Mouse (Mus musculus) hindbrain, embryonic 10.5 days (tissue): ENCODE results near the gene Keap1. TPM values are rescaled to one million over a fixed set of nuclear protein-coding genes. Genes with fewer than 3 reads are reported as not detected.

Experiments
- DNase-seq: peaks from one replicate; pipeline ENCODE4 v3.0.0-alpha.2; 2017; ENCODE audit warnings: low spot score
- H3K27ac ChIP-seq: fragments of 300-500 bp; sonication (generic); 2 replicates; pipeline ENCODE4 v1.5.1; 2016; ENCODE audit warnings: mild to moderate bottlenecking, moderate library complexity
- H3K27me3 ChIP-seq: fragments of 300-500 bp; sonication (generic); 2 replicates; pipeline ENCODE4 v1.6.1; 2016; ENCODE audit warnings: mild to moderate bottlenecking; ENCODE audit not compliant: poor library complexity, insufficient read depth, severe bottlenecking
- H3K36me3 ChIP-seq: fragments of 300-500 bp; sonication (generic); 2 replicates; pipeline ENCODE4 v1.6.1; 2016; ENCODE audit warnings: mild to moderate bottlenecking, moderate library complexity
- H3K4me1 ChIP-seq: fragments of 300-500 bp; sonication (generic); replicated peaks from 2 replicates; pipeline ENCODE4 v1.6.1; 2016; ENCODE audit warnings: mild to moderate bottlenecking
- H3K4me3 ChIP-seq: fragments of 300-500 bp; sonication (generic); 2 replicates; pipeline ENCODE4 v1.5.1; 2016; ENCODE audit warnings: mild to moderate bottlenecking, moderate library complexity
- H3K9me3 ChIP-seq: fragments of 300-500 bp; sonication (generic); 2 replicates; pipeline ENCODE4 v1.6.1; 2016; ENCODE audit warnings: mild to moderate bottlenecking, moderate library complexity
- WGBS: fragments of 180-500 bp; shearing (Covaris S2); methylation state at CpG from one replicate; pipeline ENCODE4 v1.1.7; 2016; 5-methylcytosine and 5-hydroxymethylcytosine counted together
- polyA plus RNA-seq: library from polyadenylated mRNA; unstranded; fragments of >200 nt; fragmentation: Nextera tagmentation; extraction: Ambion mirVana; gene quantifications from 2 replicates; pipeline ENCODE4 v1.2.1, GENCODE M21; 2016

The Keap1 gene
- polyA plus RNA-seq, 1 experiment from 2014 or later, result 50.0 TPM

- peaks cover 66% of the 10 kb centered on the region for H3K27me3 ChIP-seq
- no peaks in the 10 kb centered on the region for H3K9me3 ChIP-seq
- no peak overlapping the region for H3K27ac ChIP-seq
- H3K4me1 ChIP-seq, result peaks cover 19% of the 10 kb centered on the region
- no peak overlapping the region for H3K4me3 ChIP-seq
- H3K36me3 ChIP-seq, result no peaks in the 10 kb centered on the region
- 58% methylated on average over 13 of the region's 13 CpGs for WGBS
- no peak for DNase-seq
Observed at GRCm38 (mm10) chr9:21251116-21251735, 12.1 kb upstream of the Keap1 start.

- Histone ChIP-seq H3K9me3 (no peaks in the 10 kb centered on the region), H3K4me3 (no peak overlapping the region), H3K27ac (no peak overlapping the region), H3K27me3 (peaks cover 73% of the 10 kb centered on the region), H3K4me1 (peaks cover 19% of the 10 kb centered on the region), H3K36me3 (no peaks in the 10 kb centered on the region)
- no peak for DNase-seq
- 67% methylated on average over 2 of the region's 2 CpGs for WGBS
Observed at GRCm38 (mm10) chr9:21250509-21250908, 11.3 kb upstream of the Keap1 start.

DNA sequence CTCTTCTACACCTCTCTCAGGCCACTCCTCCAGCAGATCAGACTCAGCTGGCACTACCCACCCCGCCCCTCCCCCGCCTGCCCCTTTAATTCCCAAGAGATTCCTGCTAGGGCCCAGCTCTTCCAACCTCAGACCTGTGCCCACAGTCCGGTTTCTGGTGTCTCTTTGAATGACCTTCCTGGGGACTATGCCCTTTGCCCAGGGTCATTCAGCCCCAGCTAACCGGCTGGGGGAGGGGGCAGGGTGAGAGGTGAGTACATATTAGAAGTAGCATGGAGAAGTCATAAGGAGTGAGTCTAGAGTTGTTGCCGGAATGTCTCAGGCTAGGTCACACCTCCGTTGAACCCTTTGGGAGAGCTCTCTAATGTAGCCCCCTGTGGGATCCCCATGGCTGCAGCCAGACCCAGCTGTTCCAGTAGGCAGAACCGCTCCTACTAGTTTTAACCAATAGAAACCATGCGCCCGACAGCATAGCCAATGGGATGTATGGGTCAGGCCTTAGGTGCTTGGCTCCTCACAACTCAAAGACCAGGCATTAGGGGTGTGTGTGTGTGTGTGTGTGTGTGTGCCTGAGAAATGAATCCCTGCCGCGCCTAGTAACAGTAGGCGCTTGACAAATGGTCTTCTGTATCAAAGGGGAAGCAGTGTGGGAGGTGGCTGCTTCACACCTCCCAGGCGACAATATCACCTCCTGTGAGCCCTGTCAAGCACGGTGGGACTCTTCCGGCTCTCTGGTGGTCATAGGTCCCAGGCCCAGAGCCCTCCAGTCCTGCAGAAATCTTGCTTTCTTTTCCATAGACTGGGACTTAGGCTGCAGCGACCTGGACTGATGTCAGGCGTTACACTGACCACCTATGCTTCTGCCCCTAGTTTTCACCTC is 10.7 kb upstream of the Keap1 start:
- H3K36me3 ChIP-seq, result no peaks in the 10 kb centered on the region
- H3K27me3 ChIP-seq, result peaks cover 80% of the 10 kb centered on the region
- no peak overlapping the region for H3K27ac ChIP-seq
- no peaks in the 10 kb centered on the region for H3K9me3 ChIP-seq
- 34% methylated on average over 17 of the region's 17 CpGs for WGBS
- H3K4me3 ChIP-seq, result no peak overlapping the region
- H3K4me1 ChIP-seq, result peaks cover 23% of the 10 kb centered on the region
- DNase-seq, result no peak

- H3K27ac ChIP-seq, result no peak within 1 kb of the TSS
- H3K27me3 ChIP-seq, result peaks cover 95% of the 10 kb centered on the region
- peak within 1 kb of the TSS; percentile 34 for H3K4me3 ChIP-seq
- peak; percentile 29 for DNase-seq
- H3K36me3 ChIP-seq, result no peaks in the 10 kb centered on the region
- 2% methylated on average over 30 of the region's 30 CpGs for WGBS
- no peaks in the 10 kb centered on the region for H3K9me3 ChIP-seq
- H3K4me1 ChIP-seq, result peaks cover 36% of the 10 kb centered on the region
Observed at GRCm38 (mm10) chr9:21248326-21248725, 9.2 kb upstream of the Keap1 start, which contains the start of gene S1pr5. S1pr5 (minus strand) TSS chr9:21248443.

DNA sequence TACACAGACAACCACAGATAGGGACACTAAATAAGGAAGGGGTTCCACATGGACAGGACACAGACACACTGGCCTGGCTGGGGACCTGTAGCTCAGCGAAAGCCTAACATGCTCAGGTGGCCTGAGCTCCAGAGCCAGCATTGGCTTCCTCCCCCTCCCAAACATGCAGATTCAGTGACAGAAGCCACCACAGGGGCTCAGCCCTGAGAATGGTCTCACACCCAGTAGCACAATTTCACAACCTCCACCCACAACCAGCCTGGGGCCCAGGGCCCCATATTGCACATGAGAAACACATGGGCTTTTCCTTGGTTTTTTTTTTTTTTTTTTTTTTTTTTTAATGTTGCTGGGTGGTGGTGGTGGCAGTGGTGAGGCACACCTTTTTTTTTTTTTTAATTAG is 7.2 kb upstream of the Keap1 start:
- WGBS, result 42% methylated on average over 1 of the region's 1 CpGs

GRCm38 (mm10) chr9:21245113-21245487 is 5.9 kb upstream of the Keap1 start:
- 0 out of 2 replicates have a peak, but pooled peaks cover 5% of the 10 kb centered on the region for H3K9me3 ChIP-seq
- H3K4me3 ChIP-seq, result peak overlapping the region; percentile 57
- DNase-seq, result no peak
- H3K27ac ChIP-seq, result peak overlapping the region; percentile 17
- H3K27me3 ChIP-seq, result peaks cover 98% of the 10 kb centered on the region
- H3K36me3 ChIP-seq, result no peaks in the 10 kb centered on the region
- H3K4me1 ChIP-seq, result peaks cover 36% of the 10 kb centered on the region
- WGBS, result 3% methylated on average over 16 of the region's 16 CpGs

More for the DNA sequence above, 7.2 kb upstream of the Keap1 start:
- DNase-seq, result no peak
- H3K27me3 ChIP-seq, result peaks cover 100% of the 10 kb centered on the region
- H3K4me1 ChIP-seq, result peaks cover 39% of the 10 kb centered on the region
- H3K4me3 ChIP-seq, result no peak overlapping the region
- 0 out of 2 replicates have a peak, but pooled peaks cover 5% of the 10 kb centered on the region for H3K9me3 ChIP-seq
- no peaks in the 10 kb centered on the region for H3K36me3 ChIP-seq
- no peak overlapping the region for H3K27ac ChIP-seq

DNA sequence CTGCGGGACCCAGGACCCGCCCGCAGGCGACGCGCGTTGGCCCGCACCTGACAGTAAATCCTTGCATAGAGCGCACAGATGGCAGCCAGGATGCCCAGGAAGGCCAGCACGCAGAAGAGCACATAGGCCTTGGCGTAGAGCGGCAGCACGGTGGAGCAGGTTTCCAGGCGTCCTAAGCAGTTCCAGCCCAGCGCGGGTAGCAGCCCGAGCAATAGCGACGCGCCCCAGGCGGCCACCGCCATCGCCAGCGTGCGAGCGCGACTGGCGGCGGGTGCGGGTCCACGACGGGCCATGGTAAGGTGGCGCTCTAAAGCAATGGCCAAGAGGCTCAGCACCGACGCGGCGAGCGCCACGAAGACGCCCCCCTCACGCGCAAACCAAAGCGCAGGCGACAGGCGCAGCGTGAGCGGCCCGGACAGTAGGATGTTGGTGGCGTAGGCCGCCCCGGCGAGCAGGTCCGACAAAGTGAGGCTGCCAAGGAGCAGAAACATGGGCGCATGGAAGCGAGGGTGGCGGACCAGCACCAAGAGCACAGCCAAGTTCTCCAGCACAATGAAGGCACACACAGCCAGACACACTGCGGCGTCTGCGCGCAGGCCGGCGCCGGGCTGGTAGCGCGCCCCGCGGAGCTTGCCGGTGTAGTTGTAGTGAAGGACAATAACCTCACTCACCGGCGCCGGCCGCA is 5.4 kb upstream of the Keap1 start:
- Histone ChIP-seq H3K4me1 (peaks cover 32% of the 10 kb centered on the region), H3K27me3 (peaks cover 98% of the 10 kb centered on the region), H3K27ac (peak overlapping the region; percentile 17), H3K9me3 (0 out of 2 replicates have a peak, but pooled peaks cover 5% of the 10 kb centered on the region), H3K36me3 (no peaks in the 10 kb centered on the region), H3K4me3 (peak overlapping the region; percentile 57)
- DNase-seq, result peak; percentile 56
- WGBS, result under 1% methylated on average over 72 of the region's 72 CpGs

GRCm38 (mm10) chr9:21243826-21244427 is 4.8 kb upstream of the Keap1 start:
- Histone ChIP-seq H3K4me1 (peaks cover 36% of the 10 kb centered on the region), H3K36me3 (no peaks in the 10 kb centered on the region), H3K4me3 (peak overlapping the region; percentile 57), H3K9me3 (0 out of 2 replicates have a peak, but pooled peaks cover 5% of the 10 kb centered on the region), H3K27me3 (peaks cover 93% of the 10 kb centered on the region), H3K27ac (peak overlapping the region; percentile 17)
- WGBS, result 5% methylated on average over 42 of the region's 42 CpGs
- peak; percentile 40 for DNase-seq

- WGBS, result 7% methylated on average over 11 of the region's 11 CpGs
- DNase-seq, result peak; percentile 88
- peaks cover 46% of the 10 kb centered on the region for H3K4me1 ChIP-seq
- H3K36me3 ChIP-seq, result 0 out of 2 replicates have a peak, but pooled peaks cover 6% of the 10 kb centered on the region
- H3K4me3 ChIP-seq, result no peak overlapping the region
- no peak overlapping the region for H3K27ac ChIP-seq
- 0 out of 2 replicates have a peak, but pooled peaks cover 5% of the 10 kb centered on the region for H3K9me3 ChIP-seq
- peaks cover 67% of the 10 kb centered on the region for H3K27me3 ChIP-seq
Observed at GRCm38 (mm10) chr9:21241343-21241742, 2.2 kb upstream of the Keap1 start.

- whole genome bisulfite sequencing, result 44% methylated on average over 4 of the region's 4 CpGs
- Histone ChIP-seq H3K27ac (peak overlapping the region; percentile 98; the same call in 1 of the 2 replicates), H3K4me1 (peaks cover 38% of the 10 kb centered on the region), H3K36me3 (peaks cover 22% of the 10 kb centered on the region), H3K4me3 (peak overlapping the region; percentile 82), H3K9me3 (0 out of 2 replicates have a peak, but pooled peaks cover 5% of the 10 kb centered on the region), H3K27me3 (peaks cover 48% of the 10 kb centered on the region)
- DNase-seq, result no peak
Observed at GRCm38 (mm10) chr9:21239465-21239848, 296 bp upstream of the Keap1 start.

GRCm38 (mm10) chr9:21238004-21238732 is 993 bp downstream of the Keap1 start:
- WGBS, result 2% methylated on average over 31 of the region's 31 CpGs
- H3K27ac ChIP-seq, result peak overlapping the region; percentile 98
- peak; percentile 59 for DNase-seq
- H3K9me3 ChIP-seq, result 0 out of 2 replicates have a peak, but pooled peaks cover 5% of the 10 kb centered on the region
- peak overlapping the region; percentile 82 for H3K4me3 ChIP-seq
- peaks cover 35% of the 10 kb centered on the region for H3K36me3 ChIP-seq
- H3K4me1 ChIP-seq, result peaks cover 30% of the 10 kb centered on the region
- peaks cover 42% of the 10 kb centered on the region for H3K27me3 ChIP-seq
